Comparison of ENCODE assay signal across 18 mouse cellular contexts in genomic region chr16:36531630-36532029, GRCm38 (mm10). TPM values are rescaled to one million over a fixed set of nuclear protein-coding genes. Genes with fewer than 3 reads are reported as not detected.
DNase-seq lines count a peak whose midpoint lies in the region; ATAC-seq and TF ChIP-seq lines count a peak whose summit lies in the region.
"Had no signal": no experiment of that assay in that cellular context is flagged by ENCODE, and none has a peak within 500 bp of the region (broad histone marks: within the 10 kb centered on the region; RNA-seq: fewer than 3 reads in every experiment).

No protein-coding gene starts in this region.

- ATAC-seq in common myeloid progenitor, adult 5-6 weeks (replicated peaks; ENCODE audit: low read depth, poor library complexity, severe bottlenecking): peak; percentile 41
- no peak for ATAC-seq in limb, embryonic 15.5 days (ENCODE audit: insufficient number of reproducible peaks, low FRiP score, low TSS enrichment, low read depth)
- ATAC-seq: forebrain, embryonic 13.5 days; liver, embryonic 12.5 days; midbrain, embryonic 13.5 days had no signal

- no peaks in the 10 kb centered on the region for H3K79me2 ChIP-seq in CH12.LX (replicated peaks; ENCODE audit: control insufficient read depth, extremely low read depth, insufficient read depth, poor library complexity, severe bottlenecking)

- 60% methylated on average over 5 of the region's 5 CpGs for WGBS in kidney, adult 2 months
- 53% methylated on average over 5 of the region's 5 CpGs for WGBS in limb, embryonic 15.5 days

- peak overlapping the region; percentile 17 for H3K4me2 ChIP-seq in CH12.LX (ENCODE audit: insufficient read depth, low read depth, poor library complexity, severe bottlenecking)
- no peak overlapping the region for H3K4me2 ChIP-seq in limb, embryonic 15.5 days
- H3K4me2 ChIP-seq: forebrain, embryonic 13.5 days; heart, embryonic 15.5 days; liver, embryonic 12.5 days; lung, embryonic 14.5 days; midbrain, embryonic 13.5 days; neural tube, embryonic 13.5 days had no signal

- dilution Hi-C loops in CH12.LX (cut with MboI; ENCODE audit: extremely low pct_ligation_motif_present, extremely low pct_unique_long_range_greater_than_20kb, low sequenced_read_pairs): no loop called here

- no peaks in the 10 kb centered on the region; the same call in 1 of the 2 replicates for H3K36me3 ChIP-seq in kidney, adult 2 months (ENCODE audit: control insufficient read depth, insufficient read depth, low read length)
- no peaks in the 10 kb centered on the region for H3K36me3 ChIP-seq in CH12.LX (replicated peaks in 1 of 2; ENCODE audit: control insufficient read depth in 1 of 2, insufficient read depth in 1 of 2, low read length in 1 of 2)
- no peaks in the 10 kb centered on the region for H3K36me3 ChIP-seq in limb, embryonic 15.5 days
- H3K36me3 ChIP-seq: heart, embryonic 15.5 days; liver, embryonic 12.5 days; midbrain, embryonic 13.5 days; neural tube, embryonic 13.5 days had no signal

- TF ChIP-seq POLR2A in kidney, adult 2 months (IDR thresholded peaks at IDR 0.05; ENCODE audit: low read depth, low read length): no peak
- no peak for TF ChIP-seq POLR2A in CH12.LX (IDR thresholded peaks at IDR 0.05; ENCODE audit: low read depth, low read length)

- no peak for TF ChIP-seq CTCF in kidney, adult 2 months (conservative IDR thresholded peaks at IDR 0.05; ENCODE audit: insufficient read depth, insufficient read length, low read depth, low read length)
- TF ChIP-seq CTCF in CH12.LX (conservative IDR thresholded peaks at IDR 0.05 in 1 of 2, IDR thresholded peaks at IDR 0.05 in 1 of 2; ENCODE audit: low read depth in 2 of 2, low read length in 2 of 2): no peak

- TF ChIP-seq RAD21 in CH12.LX (IDR thresholded peaks at IDR 0.05; ENCODE audit: low read depth, low read length): no peak

- in situ Hi-C loops in CH12.LX (cut with MboI; ENCODE audit: low pct_ligation_motif_present, low pct_unique_long_range_greater_than_20kb, low sequenced_read_pairs): no loop called here

- H3K27ac ChIP-seq in kidney, adult 2 months (ENCODE audit: insufficient read depth, low read depth, low read length): peak overlapping the region; percentile 88
- no peak overlapping the region for H3K27ac ChIP-seq in CH12.LX (ENCODE audit: insufficient read depth, low read depth)
- peak overlapping the region; percentile 68 for H3K27ac ChIP-seq in limb, embryonic 15.5 days
- H3K27ac ChIP-seq: forebrain, embryonic 13.5 days; heart, embryonic 15.5 days; liver, embryonic 12.5 days; midbrain, embryonic 13.5 days; neural tube, embryonic 13.5 days had no signal

- H3K4me3 ChIP-seq in kidney, adult 2 months (ENCODE audit: insufficient read depth, low read depth, low read length): peak overlapping the region; percentile 7; the same call in 1 of the 2 replicates
- peak overlapping the region in 1 of 3 experiments; percentile 6 for H3K4me3 ChIP-seq in CH12.LX (replicated peaks in 1 of 3; ENCODE audit: low read depth in 2 of 3, low read length in 2 of 3, poor library complexity in 1 of 3)
- no peak overlapping the region for H3K4me3 ChIP-seq in limb, embryonic 15.5 days
- H3K4me3 ChIP-seq: forebrain, embryonic 13.5 days; heart, embryonic 15.5 days; liver, embryonic 12.5 days; midbrain, embryonic 13.5 days; neural tube, embryonic 13.5 days had no signal

- no peak for TF ChIP-seq EP300 in CH12.LX (IDR thresholded peaks at IDR 0.05; ENCODE audit: low read length)

- no peak overlapping the region for H3K9ac ChIP-seq in CH12.LX (ENCODE audit: insufficient read depth, low read depth)
- H3K9ac ChIP-seq in limb, embryonic 15.5 days: no peak overlapping the region
- H3K9ac ChIP-seq: forebrain, embryonic 13.5 days; heart, embryonic 15.5 days; liver, embryonic 12.5 days; lung, embryonic 14.5 days; midbrain, embryonic 13.5 days; neural tube, embryonic 13.5 days had no signal

- no peak for DNase-seq in kidney, adult 2 months
- no peak for DNase-seq in kidney, adult 9 months
- peak; percentile 44 for DNase-seq in CH12.LX (ENCODE audit: extremely low read depth)
- DNase-seq in ovary, postnatal 36 days (ENCODE audit: low spot score): no peak
- no peak for DNase-seq in lung, postnatal 25 days (ENCODE audit: low spot score)
- DNase-seq: adrenal gland, postnatal 25 days; cerebellum, adult 11 months; cerebellum, postnatal 10 days; lung, embryonic 14.5 days; thymus, adult 18-20 months had no signal

- no peaks in the 10 kb centered on the region for H3K4me1 ChIP-seq in kidney, adult 2 months (ENCODE audit: control insufficient read depth, insufficient read depth, low read length)
- H3K4me1 ChIP-seq in CH12.LX (ENCODE audit: control insufficient read depth in 1 of 2, insufficient read depth in 2 of 2): peaks cover 15 to 43% of the 10 kb centered on the region in 2 experiments
- peaks cover 15% of the 10 kb centered on the region for H3K4me1 ChIP-seq in limb, embryonic 15.5 days
- H3K4me1 ChIP-seq: forebrain, embryonic 13.5 days; heart, embryonic 15.5 days; liver, embryonic 12.5 days; midbrain, embryonic 13.5 days; neural tube, embryonic 13.5 days had no signal

- no peaks in the 10 kb centered on the region for H3K9me3 ChIP-seq in CH12.LX (replicated peaks; ENCODE audit: low read length)
- no peaks in the 10 kb centered on the region for H3K9me3 ChIP-seq in limb, embryonic 15.5 days
- H3K9me3 ChIP-seq: forebrain, embryonic 13.5 days; heart, embryonic 15.5 days; liver, embryonic 12.5 days; midbrain, embryonic 13.5 days; neural tube, embryonic 13.5 days had no signal

- no peaks in the 10 kb centered on the region; the same call in 1 of the 2 replicates for H3K27me3 ChIP-seq in kidney, adult 2 months (replicated peaks; ENCODE audit: control insufficient read depth, insufficient read depth, low read length)
- H3K27me3 ChIP-seq in CH12.LX (replicated peaks): no peaks in the 10 kb centered on the region
- H3K27me3 ChIP-seq in limb, embryonic 15.5 days: no peaks in the 10 kb centered on the region
- H3K27me3 ChIP-seq: forebrain, embryonic 13.5 days; heart, embryonic 15.5 days; liver, embryonic 12.5 days; midbrain, embryonic 13.5 days; neural tube, embryonic 13.5 days had no signal

TF ChIP-seq in CH12.LX, 34 proteins besides CTCF, POLR2A, EP300 and RAD21:
- TF ChIP-seq CHD2 (IDR thresholded peaks at IDR 0.05; ENCODE audit: low read length) (peak; percentile 29; the same call in 1 of the 2 replicates), SIN3A (IDR thresholded peaks at IDR 0.05; ENCODE audit: low read length) (no peak), MXI1 (IDR thresholded peaks at IDR 0.05; ENCODE audit: low read depth, low read length) (no peak), BHLHE40 (IDR thresholded peaks at IDR 0.05; ENCODE audit: low read depth, low read length) (0 out of 2 replicates have a peak, but pooled peaks have one; percentile 20), MYC (IDR thresholded peaks at IDR 0.05; ENCODE audit: low read depth, low read length) (no peak), USF1 (IDR thresholded peaks at IDR 0.05; ENCODE audit: low read depth, low read length) (no peak), ETS1 (conservative IDR thresholded peaks at IDR 0.05; ENCODE audit: low read depth, low read length) (peak; percentile 48; the same call in 1 of the 2 replicates), TBP (conservative IDR thresholded peaks at IDR 0.05; ENCODE audit: low read depth, low read length) (no peak), JUN (IDR thresholded peaks at IDR 0.05; ENCODE audit: insufficient read depth, low read depth, low read length) (no peak)

RNA-seq across cellular contexts. Expression of gene Casr, which starts 30.3 kb away (rescaled TPM):
- 17.6 and 26.3 TPM in 2 replicates for polyA plus RNA-seq in kidney, adult 2 months (2012; rRNA removed)
- total RNA-seq in CH12.LX (2012; rRNA removed) (0.34 and 0.59 TPM in 2 replicates), CH12.LX (2014; rRNA removed) (0.19 and 0.35 TPM in 2 replicates)
- polyA plus RNA-seq in CH12.LX (2012; ENCODE audit: insufficient read length, low read depth): 0.55 and 0.63 TPM in 2 replicates
- total RNA-seq in common myeloid progenitor, adult 5-6 weeks (2017): not detected in 2 replicates
- polyA plus RNA-seq in limb, embryonic 15.5 days (2015; fragmentation: Nextera tagmentation; extraction: Ambion mirVana): 0.11 and 0.45 TPM in 2 replicates
- total RNA-seq: adrenal gland, postnatal 25 days had no signal
- polyA plus RNA-seq: forebrain, embryonic 13.5 days; heart, embryonic 15.5 days; hindbrain, embryonic 11.5 days; liver, embryonic 12.5 days; lung, embryonic 14.5 days; neural tube, embryonic 13.5 days had no signal

Comparison
In these comparisons a context has a peak if more than half of its experiments do, and no peak if none do; other contexts are left out.
1. RNA of gene Casr, which starts 30.3 kb away (polyA plus RNA-seq): 17.6 to 26.3 TPM in kidney, adult 2 months; 0.55 to 0.63 TPM in CH12.LX and 0.11 to 0.45 TPM in limb, embryonic 15.5 days; every median in the first group is over 10 times any median in the second.